Mouse (Mus musculus) kidney, adult 2 months (tissue): Measurements from ENCODE around the gene Olfr279.

Source experiments
- CTCF ChIP-seq: fragments of 200-500 bp; conservative IDR thresholded peaks from 2 replicates; pipeline ENCODE4 v1.5.1; 2011; ENCODE audit warnings: low read depth, mild to moderate bottlenecking, control low read depth, low read length, moderate library complexity, mixed read lengths; ENCODE audit not compliant: insufficient read depth, insufficient read length
- POLR2A ChIP-seq: fragments of 200-500 bp; IDR thresholded peaks from one replicate; pipeline ENCODE4 v1.6.1; 2011; ENCODE audit warnings: low read depth, low read length, control low read depth

DNA sequence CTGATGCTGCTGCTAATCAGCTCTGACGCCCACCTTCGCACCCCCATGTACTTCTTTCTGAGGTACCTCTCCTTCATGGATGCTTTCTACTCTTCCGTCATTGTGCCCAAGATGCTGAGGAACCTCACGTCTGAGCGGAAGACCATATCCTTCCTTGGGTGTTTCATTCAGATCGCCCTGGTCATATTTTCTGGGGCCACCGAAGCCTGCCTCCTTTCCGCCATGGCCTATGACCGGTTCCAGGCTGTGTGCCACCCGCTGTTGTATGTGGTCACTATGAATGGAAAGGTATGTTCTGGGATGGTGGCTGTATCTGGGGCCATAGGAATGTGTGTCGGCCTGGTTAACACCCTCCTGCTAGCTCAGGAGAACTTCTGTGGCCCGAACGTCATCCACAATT is 20.7 kb upstream of the Olfr279 start:
- TF ChIP-seq POLR2A (no peak), CTCF (no peak)
